Mouse (Mus musculus): ENCODE measurements around the gene Olfr1378. TPM values are rescaled to one million over a fixed set of nuclear protein-coding genes. Genes with fewer than 3 reads are reported as not detected.

Gene Olfr1378
- polyA plus RNA-seq (2015; fragmentation: Nextera tagmentation; extraction: Ambion mirVana) = not detected in 2 replicates

DNA sequence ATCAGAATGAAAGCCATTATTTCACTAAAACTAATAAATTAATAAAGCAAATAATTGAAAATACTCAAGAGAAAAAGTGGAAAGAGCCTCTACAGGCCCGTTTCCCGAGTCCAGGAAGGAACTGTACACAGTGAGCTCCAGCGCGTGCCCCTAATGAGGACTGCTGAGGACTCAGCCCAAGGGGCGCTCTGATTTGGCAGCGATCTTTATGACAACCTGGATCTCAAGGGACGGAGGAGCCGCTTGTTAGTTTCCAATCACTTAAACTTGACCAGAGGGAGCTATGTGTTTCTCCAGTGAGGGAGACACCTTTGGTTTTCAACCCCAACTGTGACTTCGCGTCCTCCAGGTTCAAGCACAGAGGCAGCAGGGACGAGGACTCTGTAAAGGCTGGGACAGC lies at the start of gene Olfr1378:
Gene Olfr1378, plus strand, starts transcription at position 301 of the 400 bp plus-strand sequence.
- 87% methylated on average over 11 of the region's 11 CpGs for WGBS
- Histone ChIP-seq H3K9me3 (ENCODE audit: control insufficient read depth, low read length) (no peaks in the 10 kb centered on the region), H3K4me1 (replicated peaks; ENCODE audit: control insufficient read depth, insufficient read depth, low read length) (no peaks in the 10 kb centered on the region), H3K27ac (ENCODE audit: low read length) (no peak within 1 kb of the TSS), H3K36me3 (ENCODE audit: control insufficient read depth, insufficient read depth) (no peaks in the 10 kb centered on the region), H3K4me2 (ENCODE audit: low read length) (no peak within 1 kb of the TSS), H3K4me3 (replicated peaks; ENCODE audit: low read length) (no peak within 1 kb of the TSS), H3K9ac (replicated peaks; ENCODE audit: low read depth, low read length) (no peak within 1 kb of the TSS), H3K27me3 (replicated peaks; ENCODE audit: control insufficient read depth, insufficient read depth, low read length) (no peaks in the 10 kb centered on the region)
- no peak for ATAC-seq

GRCm38 (mm10) chr11:50930469-50931014 lies 35.8 kb upstream of the Olfr1378 start:
- Histone ChIP-seq H3K27me3 (replicated peaks; ENCODE audit: control insufficient read depth, insufficient read depth, low read length) (no peaks in the 10 kb centered on the region), H3K9me3 (ENCODE audit: control insufficient read depth, low read length) (no peaks in the 10 kb centered on the region), H3K27ac (ENCODE audit: low read length) (peak overlapping the region; percentile 65; the same call in 1 of the 2 replicates), H3K9ac (replicated peaks; ENCODE audit: low read depth, low read length) (peak overlapping the region; percentile 84), H3K4me2 (ENCODE audit: low read length) (peak overlapping the region; percentile 92), H3K4me3 (replicated peaks; ENCODE audit: low read length) (peak overlapping the region; percentile 78), H3K36me3 (ENCODE audit: control insufficient read depth, insufficient read depth) (no peaks in the 10 kb centered on the region), H3K4me1 (replicated peaks; ENCODE audit: control insufficient read depth, insufficient read depth, low read length) (peaks cover 8% of the 10 kb centered on the region)
- no peak for ATAC-seq
- 32% methylated on average over 14 of the region's 14 CpGs for WGBS

DNA sequence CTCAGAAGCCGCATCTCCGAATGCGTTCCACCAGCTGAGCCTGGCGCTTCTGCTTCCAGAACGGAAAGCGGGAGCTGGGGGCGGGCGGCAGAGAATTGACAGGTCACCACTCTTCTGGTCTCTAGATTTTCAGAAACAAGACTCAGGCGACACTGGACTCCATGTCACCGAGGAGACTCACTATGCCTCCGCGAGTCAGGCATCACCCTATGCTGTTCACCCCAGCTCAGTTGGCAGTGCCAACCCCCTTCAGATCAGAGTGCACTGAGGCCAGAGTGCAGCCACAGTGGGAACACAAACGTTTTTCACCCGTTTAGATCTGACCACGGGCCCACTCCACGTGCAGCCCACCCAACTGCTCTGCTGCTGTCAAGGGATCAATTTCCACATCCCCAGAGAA lies 35.3 kb upstream of the Olfr1378 start:
- 3% methylated on average over 16 of the region's 16 CpGs for WGBS
- ATAC-seq = peak; percentile 66
- peak overlapping the region; percentile 78 for H3K4me3 ChIP-seq (replicated peaks; ENCODE audit: low read length)
- peak overlapping the region; percentile 92 for H3K4me2 ChIP-seq (ENCODE audit: low read length)
- no peaks in the 10 kb centered on the region for H3K36me3 ChIP-seq (ENCODE audit: control insufficient read depth, insufficient read depth)
- H3K9ac ChIP-seq (replicated peaks; ENCODE audit: low read depth, low read length) = peak overlapping the region; percentile 84
- H3K27ac ChIP-seq (ENCODE audit: low read length) = peak overlapping the region; percentile 65; the same call in 1 of the 2 replicates
- no peaks in the 10 kb centered on the region for H3K27me3 ChIP-seq (replicated peaks; ENCODE audit: control insufficient read depth, insufficient read depth, low read length)
- H3K4me1 ChIP-seq (replicated peaks; ENCODE audit: control insufficient read depth, insufficient read depth, low read length) = peaks cover 8% of the 10 kb centered on the region
- H3K9me3 ChIP-seq (ENCODE audit: control insufficient read depth, low read length) = no peaks in the 10 kb centered on the region

DNA sequence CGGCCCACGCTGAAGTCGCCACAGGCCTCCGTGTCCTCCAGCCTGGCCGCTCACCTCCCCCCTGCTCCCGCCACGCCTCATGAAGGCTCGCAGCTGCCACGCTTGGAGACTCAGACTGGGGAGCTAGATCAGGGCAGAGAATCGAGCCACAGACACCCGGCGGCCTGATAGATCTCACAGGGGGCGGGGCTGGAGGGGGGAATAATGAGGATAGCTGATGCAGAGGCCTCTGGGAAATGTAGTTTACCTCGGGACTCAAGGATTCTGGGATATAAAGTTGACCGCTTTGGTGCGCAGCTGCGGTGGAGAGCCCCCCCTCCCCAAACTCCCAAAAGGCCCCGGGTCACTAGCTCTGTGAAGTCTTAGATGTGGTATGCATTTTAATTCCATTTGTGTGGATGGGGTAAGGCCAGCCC lies 34.9 kb upstream of the Olfr1378 start, which contains the start of gene Zfp354b:
Gene Zfp354b, minus strand, starts transcription at position 183 of the 416 bp plus-strand sequence.
- peak; percentile 96 for ATAC-seq
- Histone ChIP-seq H3K36me3 (ENCODE audit: control insufficient read depth, insufficient read depth) (no peaks in the 10 kb centered on the region), H3K27ac (ENCODE audit: low read length) (peak within 1 kb of the TSS; percentile 65; the same call in 1 of the 2 replicates), H3K9me3 (ENCODE audit: control insufficient read depth, low read length) (no peaks in the 10 kb centered on the region), H3K9ac (replicated peaks; ENCODE audit: low read depth, low read length) (peak within 1 kb of the TSS; percentile 84), H3K27me3 (replicated peaks; ENCODE audit: control insufficient read depth, insufficient read depth, low read length) (no peaks in the 10 kb centered on the region), H3K4me1 (replicated peaks; ENCODE audit: control insufficient read depth, insufficient read depth, low read length) (peaks cover 8% of the 10 kb centered on the region), H3K4me2 (ENCODE audit: low read length) (peak within 1 kb of the TSS; percentile 92), H3K4me3 (replicated peaks; ENCODE audit: low read length) (peak within 1 kb of the TSS; percentile 78)
- 2% methylated on average over 18 of the region's 18 CpGs for WGBS

DNA sequence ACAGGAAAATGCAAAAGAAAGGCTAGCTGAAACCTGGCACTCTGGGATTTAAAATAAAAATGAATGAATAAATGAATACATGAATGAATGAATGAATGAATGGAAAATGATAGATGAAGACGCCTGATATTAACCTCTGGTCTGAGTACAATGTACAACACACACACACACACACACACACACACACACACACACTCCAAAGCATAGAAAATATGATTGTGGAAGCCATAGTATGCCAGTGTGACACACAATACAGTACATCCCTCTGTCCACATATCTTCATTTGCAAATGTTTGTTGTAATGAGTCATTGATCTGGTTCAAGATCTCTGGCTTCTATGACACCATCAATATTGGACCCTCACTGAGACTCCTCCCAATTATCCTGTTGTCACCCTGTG lies 34.3 kb upstream of the Olfr1378 start:
- no peak overlapping the region for H3K4me3 ChIP-seq (replicated peaks; ENCODE audit: low read length)
- no peak overlapping the region for H3K27ac ChIP-seq (ENCODE audit: low read length)
- H3K9me3 ChIP-seq (ENCODE audit: control insufficient read depth, low read length) = no peaks in the 10 kb centered on the region
- ATAC-seq = peak; percentile 32
- H3K36me3 ChIP-seq (ENCODE audit: control insufficient read depth, insufficient read depth) = no peaks in the 10 kb centered on the region
- no peaks in the 10 kb centered on the region for H3K27me3 ChIP-seq (replicated peaks; ENCODE audit: control insufficient read depth, insufficient read depth, low read length)
- H3K4me1 ChIP-seq (replicated peaks; ENCODE audit: control insufficient read depth, insufficient read depth, low read length) = peaks cover 8% of the 10 kb centered on the region
- H3K9ac ChIP-seq (replicated peaks; ENCODE audit: low read depth, low read length) = no peak overlapping the region
- WGBS = 85% methylated on average over 1 of the region's 1 CpGs
- H3K4me2 ChIP-seq (ENCODE audit: low read length) = peak overlapping the region; percentile 92

DNA sequence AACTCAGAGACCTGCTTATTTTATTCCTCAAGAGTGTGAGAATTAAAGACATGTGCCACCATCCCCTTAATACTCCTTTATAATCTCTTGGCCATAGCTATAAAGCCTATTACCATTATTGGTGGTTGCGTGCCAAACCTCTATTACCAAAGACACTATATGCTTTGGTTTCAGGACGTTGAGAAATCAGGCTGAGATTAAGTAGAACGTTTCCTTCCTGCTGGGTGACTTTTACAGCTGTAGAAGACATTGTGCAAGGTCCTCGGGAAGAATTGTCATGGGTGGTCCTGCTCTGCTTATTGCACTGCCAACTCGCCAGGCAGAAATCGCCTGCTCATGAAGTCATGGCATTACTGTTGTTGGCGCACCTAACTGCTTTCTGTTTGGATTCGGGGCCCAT lies 27.9 kb upstream of the Olfr1378 start:
- no peak for ATAC-seq
- Histone ChIP-seq H3K4me3 (replicated peaks; ENCODE audit: low read length) (no peak overlapping the region), H3K9me3 (ENCODE audit: control insufficient read depth, low read length) (no peaks in the 10 kb centered on the region), H3K27me3 (replicated peaks; ENCODE audit: control insufficient read depth, insufficient read depth, low read length) (no peaks in the 10 kb centered on the region; the same call in 1 of the 2 replicates), H3K4me2 (ENCODE audit: low read length) (no peak overlapping the region), H3K9ac (replicated peaks; ENCODE audit: low read depth, low read length) (no peak overlapping the region), H3K36me3 (ENCODE audit: control insufficient read depth, insufficient read depth) (no peaks in the 10 kb centered on the region), H3K27ac (ENCODE audit: low read length) (no peak overlapping the region), H3K4me1 (replicated peaks; ENCODE audit: control insufficient read depth, insufficient read depth, low read length) (no peaks in the 10 kb centered on the region)
- 80% methylated on average over 8 of the region's 8 CpGs for WGBS

DNA sequence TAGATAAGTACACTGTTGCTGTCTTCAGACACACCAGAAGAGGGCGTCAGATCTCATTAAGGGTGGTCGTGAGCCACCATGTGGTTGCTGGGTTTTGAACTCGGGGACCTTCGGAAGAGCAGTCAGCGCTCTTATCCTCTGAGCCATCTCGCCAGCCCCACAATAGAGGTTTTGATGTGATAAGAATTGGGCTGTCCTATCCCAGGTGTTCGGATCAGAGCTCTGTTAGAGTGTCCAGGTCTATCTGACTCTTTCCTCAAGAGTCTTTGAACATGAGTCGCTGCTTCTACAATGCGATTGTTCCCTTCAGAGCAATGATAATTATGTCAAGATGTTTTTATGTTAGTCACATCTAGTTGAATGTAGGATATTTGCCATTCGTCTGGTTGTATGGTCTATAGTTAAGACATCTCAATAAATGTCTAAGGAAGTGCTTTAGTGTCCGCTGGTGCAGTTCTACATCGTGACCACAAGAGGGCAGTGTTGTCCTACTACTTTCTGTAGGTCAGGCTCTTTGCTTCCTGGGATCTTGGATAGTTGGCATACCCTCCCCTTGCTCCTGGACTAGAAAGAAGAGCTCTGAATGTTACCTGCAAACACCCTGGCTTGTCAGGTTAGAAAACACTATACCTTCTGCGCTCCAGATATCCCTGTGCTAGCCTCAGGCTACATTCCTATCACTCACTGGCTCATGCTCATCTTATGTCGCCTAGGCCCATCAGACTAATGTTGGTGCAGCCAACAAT lies 26.5 kb upstream of the Olfr1378 start:
- H3K4me3 ChIP-seq (replicated peaks; ENCODE audit: low read length) = no peak overlapping the region
- no peaks in the 10 kb centered on the region; the same call in 1 of the 2 replicates for H3K27me3 ChIP-seq (replicated peaks; ENCODE audit: control insufficient read depth, insufficient read depth, low read length)
- peak; percentile 58; the same call in 1 of the 2 replicates for ATAC-seq
- H3K9ac ChIP-seq (replicated peaks; ENCODE audit: low read depth, low read length) = no peak overlapping the region
- WGBS = 34% methylated on average over 14 of the region's 14 CpGs
- H3K36me3 ChIP-seq (ENCODE audit: control insufficient read depth, insufficient read depth) = no peaks in the 10 kb centered on the region
- no peak overlapping the region for H3K27ac ChIP-seq (ENCODE audit: low read length)
- no peaks in the 10 kb centered on the region for H3K4me1 ChIP-seq (replicated peaks; ENCODE audit: control insufficient read depth, insufficient read depth, low read length)
- H3K9me3 ChIP-seq (ENCODE audit: control insufficient read depth, low read length) = no peaks in the 10 kb centered on the region
- H3K4me2 ChIP-seq (ENCODE audit: low read length) = no peak overlapping the region

DNA sequence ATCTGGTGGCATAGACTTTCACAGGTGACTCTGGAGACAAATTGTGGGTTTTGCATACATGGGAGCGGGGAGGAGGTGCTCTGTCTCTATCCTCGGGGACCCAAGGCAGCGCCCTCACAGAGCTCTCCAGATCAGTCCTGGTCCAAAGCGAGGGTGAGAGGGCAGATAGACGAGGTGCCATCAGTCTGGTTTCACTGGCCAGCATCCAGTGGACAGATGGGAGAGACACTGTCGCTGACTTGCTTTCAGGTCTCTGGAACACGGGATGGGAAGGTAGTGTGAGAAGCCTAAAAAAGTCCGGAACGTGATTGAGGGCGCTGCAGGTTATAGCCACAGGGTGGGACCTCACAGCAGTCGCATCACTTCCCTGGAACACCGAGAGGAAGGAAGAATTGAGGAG lies 23.9 kb upstream of the Olfr1378 start:
- Histone ChIP-seq H3K4me3 (replicated peaks; ENCODE audit: low read length) (no peak overlapping the region), H3K9me3 (ENCODE audit: control insufficient read depth, low read length) (no peaks in the 10 kb centered on the region), H3K4me2 (ENCODE audit: low read length) (no peak overlapping the region), H3K27ac (ENCODE audit: low read length) (no peak overlapping the region), H3K36me3 (ENCODE audit: control insufficient read depth, insufficient read depth) (no peaks in the 10 kb centered on the region), H3K27me3 (replicated peaks; ENCODE audit: control insufficient read depth, insufficient read depth, low read length) (no peaks in the 10 kb centered on the region; the same call in 1 of the 2 replicates), H3K9ac (replicated peaks; ENCODE audit: low read depth, low read length) (no peak overlapping the region), H3K4me1 (replicated peaks; ENCODE audit: control insufficient read depth, insufficient read depth, low read length) (no peaks in the 10 kb centered on the region)
- ATAC-seq = no peak
- whole genome bisulfite sequencing = 78% methylated on average over 12 of the region's 12 CpGs

GRCm38 (mm10) chr11:50943506-50943905 lies 22.8 kb upstream of the Olfr1378 start, which contains the start of gene 4933414I15Rik:
Gene 4933414I15Rik, minus strand, starts transcription at chr11:50943765.
- Histone ChIP-seq H3K9me3 (ENCODE audit: control insufficient read depth, low read length) (no peaks in the 10 kb centered on the region), H3K27ac (ENCODE audit: low read length) (no peak within 1 kb of the TSS), H3K27me3 (replicated peaks; ENCODE audit: control insufficient read depth, insufficient read depth, low read length) (no peaks in the 10 kb centered on the region; the same call in 1 of the 2 replicates), H3K4me2 (ENCODE audit: low read length) (no peak within 1 kb of the TSS), H3K9ac (replicated peaks; ENCODE audit: low read depth, low read length) (no peak within 1 kb of the TSS), H3K4me3 (replicated peaks; ENCODE audit: low read length) (no peak within 1 kb of the TSS), H3K4me1 (replicated peaks; ENCODE audit: control insufficient read depth, insufficient read depth, low read length) (no peaks in the 10 kb centered on the region), H3K36me3 (ENCODE audit: control insufficient read depth, insufficient read depth) (no peaks in the 10 kb centered on the region)
- ATAC-seq = no peak
- whole genome bisulfite sequencing = 82% methylated on average over 14 of the region's 14 CpGs

Data from forebrain, embryonic 16.5 days (tissue).